Mouse (Mus musculus) forebrain, embryonic 12.5 days (tissue): ENCODE data around the gene Per2. TPM values are rescaled to one million over a fixed set of nuclear protein-coding genes. Genes with fewer than 3 reads are reported as not detected.

Source experiments
- ATAC-seq: fragments of 200-750 bp; cut with Nextera tagmentation; 2 replicates; pipeline ENCODE4 v1.8.0; 2017; ENCODE audit warnings: moderate TSS enrichment; ENCODE audit not compliant: low FRiP score
- H3K27ac ChIP-seq: fragments of 300-500 bp; sonication (generic); 2 replicates; pipeline ENCODE4 v1.5.1; 2016; ENCODE audit warnings: mild to moderate bottlenecking
- H3K27me3 ChIP-seq: fragments of 300-500 bp; sonication (generic); 2 replicates; pipeline ENCODE4 v1.6.1; 2016; ENCODE audit warnings: mild to moderate bottlenecking
- H3K36me3 ChIP-seq: fragments of 300-500 bp; sonication (generic); replicated peaks from 2 replicates; pipeline ENCODE4 v1.6.1; 2016; ENCODE audit warnings: mild to moderate bottlenecking
- H3K4me1 ChIP-seq: fragments of 300-500 bp; sonication (generic); 2 replicates; pipeline ENCODE4 v1.6.1; 2016
- H3K4me2 ChIP-seq: fragments of 300-500 bp; sonication (generic); 2 replicates; pipeline ENCODE4 v1.6.1; 2016; ENCODE audit warnings: mild to moderate bottlenecking, moderate library complexity
- H3K4me3 ChIP-seq: fragments of 300-500 bp; sonication (generic); replicated peaks from 2 replicates; pipeline ENCODE4 v1.5.1; 2016; ENCODE audit warnings: mild to moderate bottlenecking
- H3K9ac ChIP-seq: fragments of 300-500 bp; sonication (generic); 2 replicates; pipeline ENCODE4 v1.6.1; 2016; ENCODE audit warnings: mild to moderate bottlenecking
- H3K9me3 ChIP-seq: fragments of 300-500 bp; sonication (generic); 2 replicates; pipeline ENCODE4 v1.6.1; 2016
- WGBS: fragments of 180-500 bp; shearing (Covaris S2); methylation state at CpG from one replicate; pipeline ENCODE4 v1.1.7; 2016; 5-methylcytosine and 5-hydroxymethylcytosine counted together
- polyA plus RNA-seq: library from polyadenylated mRNA; unstranded; fragments of >200 nt; fragmentation: Nextera tagmentation; extraction: Ambion mirVana; gene quantifications from 2 replicates; pipeline ENCODE4 v1.2.1, GENCODE M21; 2016

The Per2 gene
- polyA plus RNA-seq, 1 experiment from 2014 or later: 3.7 TPM

DNA sequence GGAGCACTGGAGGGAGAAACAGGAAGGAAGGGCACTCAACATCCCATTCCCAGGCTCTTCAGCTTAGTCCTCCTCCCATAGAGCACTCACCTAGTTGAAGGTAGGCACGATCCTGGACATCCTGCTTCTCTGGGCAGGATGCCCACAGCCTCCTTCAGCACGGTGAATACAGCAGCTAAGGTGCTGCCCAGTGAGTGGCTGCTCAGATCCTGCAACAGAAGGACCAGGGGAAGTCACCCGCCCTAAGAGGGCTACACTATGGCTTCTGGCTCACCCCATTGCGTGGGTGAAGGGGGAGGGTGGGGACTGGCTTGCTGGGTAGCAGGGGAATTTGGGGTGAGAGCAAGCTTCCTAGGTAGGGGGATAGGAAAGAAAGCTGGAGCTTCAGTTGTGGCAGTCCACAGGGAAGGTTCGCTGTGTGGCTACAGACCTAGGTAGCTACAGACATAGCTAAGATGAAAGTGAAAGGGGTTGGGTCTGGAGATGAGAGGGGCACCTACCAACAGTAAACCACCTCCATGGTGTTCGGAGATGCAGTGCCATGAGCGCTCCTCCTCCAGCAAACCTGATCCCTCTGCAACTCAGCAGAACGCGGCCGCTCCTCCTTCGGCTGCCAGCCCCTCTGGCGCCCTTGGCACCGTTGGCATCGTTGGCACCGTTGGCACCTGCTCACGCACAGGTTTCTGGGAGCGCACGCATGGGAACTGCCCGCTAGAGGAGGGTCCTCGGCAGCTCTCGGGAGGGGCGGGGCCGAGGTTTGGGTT is 53.5 kb downstream of the Per2 start:
- Histone ChIP-seq H3K27me3 (peaks cover 13% of the 10 kb centered on the region), H3K9me3 (no peaks in the 10 kb centered on the region), H3K27ac (no peak overlapping the region), H3K4me3 (no peak overlapping the region), H3K4me1 (peaks cover 1% of the 10 kb centered on the region; the same call in 1 of the 2 replicates), H3K36me3 (no peaks in the 10 kb centered on the region), H3K4me2 (no peak overlapping the region), H3K9ac (no peak overlapping the region)
- WGBS: 63% methylated on average over 23 of the region's 23 CpGs
- ATAC-seq: no peak

GRCm38 (mm10) chr1:91404976-91405375 is 54.1 kb downstream of the Per2 start:
- Histone ChIP-seq H3K9ac (no peak overlapping the region), H3K4me2 (no peak overlapping the region), H3K4me1 (no peaks in the 10 kb centered on the region), H3K27me3 (peaks cover 13% of the 10 kb centered on the region), H3K36me3 (no peaks in the 10 kb centered on the region), H3K9me3 (no peaks in the 10 kb centered on the region), H3K27ac (no peak overlapping the region), H3K4me3 (no peak overlapping the region)
- WGBS: 42% methylated on average over 1 of the region's 1 CpGs
- no peak for ATAC-seq

DNA sequence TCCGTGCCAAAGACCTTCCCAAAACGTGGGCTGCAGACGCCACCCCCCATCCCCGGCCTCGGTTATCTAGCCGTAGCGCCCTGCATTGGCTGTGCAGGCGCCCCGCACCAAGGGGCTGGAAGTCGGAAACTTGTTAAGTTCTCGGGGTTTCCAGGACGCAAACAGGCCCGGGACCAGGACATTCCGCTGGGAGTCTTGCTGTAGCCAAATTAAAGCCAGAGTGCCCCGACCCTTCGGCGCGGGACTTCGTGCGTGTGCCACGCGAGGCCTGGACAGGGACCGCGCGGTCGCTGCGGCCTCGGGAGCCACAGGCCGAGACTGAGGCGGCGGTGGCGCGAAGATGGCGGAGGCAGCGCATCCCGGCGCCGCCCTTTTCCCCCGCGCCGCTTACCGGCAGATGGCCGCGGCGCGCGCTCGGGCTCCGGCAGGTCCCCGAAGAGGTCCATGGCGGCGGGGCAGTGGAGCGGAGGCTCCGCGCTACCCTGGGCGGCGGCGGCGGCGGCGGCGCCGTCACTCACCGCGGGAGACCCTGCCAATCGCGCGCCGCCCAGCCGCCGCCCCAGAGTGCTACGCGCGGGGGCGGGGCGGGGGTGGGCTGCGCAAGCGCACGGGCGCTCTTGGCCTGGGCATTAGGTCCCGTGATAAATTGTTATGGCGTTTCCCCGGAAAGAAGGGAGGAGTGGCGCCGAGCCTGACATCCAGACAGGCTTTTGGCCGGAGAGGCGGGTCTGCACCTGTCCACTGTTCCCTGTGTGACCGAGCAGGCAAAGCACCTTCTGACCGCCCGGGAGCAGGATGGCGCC is 60.7 kb downstream of the Per2 start, which contains the start of gene Ilkap:
Ilkap (minus strand) TSS at position 556 of the 803 bp plus-strand sequence.
- peak within 1 kb of the TSS; percentile 78 for H3K4me2 ChIP-seq
- H3K27ac ChIP-seq: peak within 1 kb of the TSS; percentile 87
- H3K4me1 ChIP-seq: peaks cover 31% of the 10 kb centered on the region
- peak; percentile 97 for ATAC-seq
- H3K9ac ChIP-seq: peak within 1 kb of the TSS; percentile 96
- peaks cover 5% of the 10 kb centered on the region; the same call in 1 of the 2 replicates for H3K27me3 ChIP-seq
- H3K4me3 ChIP-seq: peak within 1 kb of the TSS; percentile 88
- H3K9me3 ChIP-seq: no peaks in the 10 kb centered on the region
- H3K36me3 ChIP-seq: peaks cover 14% of the 10 kb centered on the region
- WGBS: under 1% methylated on average over 71 of the region's 91 CpGs

GRCm38 (mm10) chr1:91397927-91398259 is 61.2 kb downstream of the Per2 start:
- H3K4me2 ChIP-seq: peak overlapping the region; percentile 78
- peaks cover 5% of the 10 kb centered on the region; the same call in 1 of the 2 replicates for H3K27me3 ChIP-seq
- H3K36me3 ChIP-seq: peaks cover 19% of the 10 kb centered on the region
- H3K9me3 ChIP-seq: no peaks in the 10 kb centered on the region
- H3K4me1 ChIP-seq: peaks cover 31% of the 10 kb centered on the region
- peak overlapping the region; percentile 88 for H3K4me3 ChIP-seq
- H3K9ac ChIP-seq: peak overlapping the region; percentile 96
- ATAC-seq: no peak
- under 1% methylated on average over 12 of the region's 12 CpGs for WGBS
- H3K27ac ChIP-seq: peak overlapping the region; percentile 87

DNA sequence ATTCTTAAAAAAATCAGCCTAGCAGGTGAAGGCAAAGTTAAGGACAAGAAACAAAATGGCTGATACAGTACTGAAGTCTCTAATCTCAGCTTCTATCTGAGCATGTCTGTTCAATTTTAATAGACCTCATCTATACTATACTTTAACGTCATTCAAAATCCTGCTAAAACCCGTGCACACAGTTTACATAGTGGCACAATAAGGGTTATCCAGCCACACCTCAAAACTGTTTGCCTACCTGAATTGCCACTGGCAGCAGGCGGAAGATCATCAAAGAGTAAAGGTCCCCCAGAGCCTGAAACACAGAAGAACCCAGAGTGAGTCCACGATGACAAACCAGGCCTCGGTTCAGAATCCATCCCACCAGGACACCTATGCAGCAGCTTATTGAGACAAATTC is 68.8 kb downstream of the Per2 start:
- Histone ChIP-seq H3K36me3 (peaks cover 83% of the 10 kb centered on the region), H3K9ac (no peak overlapping the region), H3K4me1 (peaks cover 8% of the 10 kb centered on the region; the same call in 1 of the 2 replicates), H3K4me3 (no peak overlapping the region), H3K9me3 (no peaks in the 10 kb centered on the region), H3K27ac (no peak overlapping the region), H3K27me3 (no peaks in the 10 kb centered on the region), H3K4me2 (no peak overlapping the region)
- ATAC-seq: no peak
- 92% methylated on average over 5 of the region's 5 CpGs for WGBS

GRCm38 (mm10) chr1:91381091-91381471 is 78.0 kb downstream of the Per2 start:
- no peak for ATAC-seq
- Histone ChIP-seq H3K4me2 (no peak overlapping the region), H3K27me3 (no peaks in the 10 kb centered on the region), H3K9ac (no peak overlapping the region), H3K9me3 (no peaks in the 10 kb centered on the region), H3K4me1 (no peaks in the 10 kb centered on the region), H3K4me3 (no peak overlapping the region), H3K27ac (no peak overlapping the region), H3K36me3 (peaks cover 94% of the 10 kb centered on the region)
- 95% methylated on average over 4 of the region's 4 CpGs for WGBS

GRCm38 (mm10) chr1:91380453-91381090 is 78.6 kb downstream of the Per2 start:
- peaks cover 95% of the 10 kb centered on the region for H3K36me3 ChIP-seq
- WGBS: 63% methylated on average over 7 of the region's 7 CpGs
- H3K27ac ChIP-seq: no peak overlapping the region
- 0 out of 2 replicates have a peak, but pooled peaks have one; percentile 4 for ATAC-seq
- H3K27me3 ChIP-seq: no peaks in the 10 kb centered on the region
- no peak overlapping the region for H3K9ac ChIP-seq
- H3K4me2 ChIP-seq: no peak overlapping the region
- no peak overlapping the region for H3K4me3 ChIP-seq
- H3K9me3 ChIP-seq: no peaks in the 10 kb centered on the region
- no peaks in the 10 kb centered on the region for H3K4me1 ChIP-seq

DNA sequence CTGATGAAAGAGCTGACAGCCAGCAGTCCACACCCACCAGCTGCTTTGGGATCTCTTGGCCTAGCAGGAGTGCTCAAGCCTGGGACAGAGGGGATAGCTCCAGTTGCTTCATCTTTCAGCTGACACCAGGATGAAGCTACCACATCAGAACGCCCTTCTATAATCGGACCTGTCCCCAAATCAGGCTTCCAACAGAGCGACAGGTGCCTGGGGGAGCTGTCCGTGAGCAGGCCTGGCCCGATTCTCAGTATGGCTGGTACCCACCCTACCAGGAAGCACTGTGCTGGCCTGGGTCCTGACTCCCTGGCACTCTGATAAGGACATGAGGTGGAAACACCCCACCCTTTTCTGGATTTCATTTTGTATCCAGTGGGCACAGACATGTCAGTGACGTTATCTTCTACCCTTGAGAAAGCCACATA is 85.7 kb downstream of the Per2 start:
- Histone ChIP-seq H3K27ac (no peak overlapping the region), H3K9me3 (no peaks in the 10 kb centered on the region), H3K27me3 (no peaks in the 10 kb centered on the region), H3K4me1 (no peaks in the 10 kb centered on the region), H3K4me3 (no peak overlapping the region), H3K9ac (no peak overlapping the region), H3K4me2 (no peak overlapping the region), H3K36me3 (peaks cover 88% of the 10 kb centered on the region)
- WGBS: 95% methylated on average over 6 of the region's 6 CpGs
- no peak for ATAC-seq

- peaks cover 12% of the 10 kb centered on the region for H3K4me1 ChIP-seq
- ATAC-seq: no peak
- peaks cover 23% of the 10 kb centered on the region for H3K27me3 ChIP-seq
- H3K9ac ChIP-seq: no peak overlapping the region
- H3K4me2 ChIP-seq: no peak overlapping the region
- no peak overlapping the region for H3K4me3 ChIP-seq
- no peaks in the 10 kb centered on the region for H3K9me3 ChIP-seq
- H3K36me3 ChIP-seq: peaks cover 54% of the 10 kb centered on the region
- WGBS: 90% methylated on average over 23 of the region's 23 CpGs
- H3K27ac ChIP-seq: no peak overlapping the region
These were observed 89.1 kb downstream of the Per2 start for GRCm38 (mm10) chr1:91370055-91370454.

GRCm38 (mm10) chr1:91369408-91369807 is 89.7 kb downstream of the Per2 start:
- H3K9ac ChIP-seq: no peak overlapping the region
- H3K4me3 ChIP-seq: no peak overlapping the region
- H3K27me3 ChIP-seq: peaks cover 25% of the 10 kb centered on the region
- H3K27ac ChIP-seq: 0 out of 2 replicates have a peak overlapping the region, but pooled peaks have one; percentile 19
- ATAC-seq: no peak
- H3K4me2 ChIP-seq: no peak overlapping the region
- peaks cover 12% of the 10 kb centered on the region for H3K4me1 ChIP-seq
- no peaks in the 10 kb centered on the region for H3K9me3 ChIP-seq
- WGBS: 77% methylated on average over 4 of the region's 4 CpGs
- peaks cover 47% of the 10 kb centered on the region for H3K36me3 ChIP-seq

DNA sequence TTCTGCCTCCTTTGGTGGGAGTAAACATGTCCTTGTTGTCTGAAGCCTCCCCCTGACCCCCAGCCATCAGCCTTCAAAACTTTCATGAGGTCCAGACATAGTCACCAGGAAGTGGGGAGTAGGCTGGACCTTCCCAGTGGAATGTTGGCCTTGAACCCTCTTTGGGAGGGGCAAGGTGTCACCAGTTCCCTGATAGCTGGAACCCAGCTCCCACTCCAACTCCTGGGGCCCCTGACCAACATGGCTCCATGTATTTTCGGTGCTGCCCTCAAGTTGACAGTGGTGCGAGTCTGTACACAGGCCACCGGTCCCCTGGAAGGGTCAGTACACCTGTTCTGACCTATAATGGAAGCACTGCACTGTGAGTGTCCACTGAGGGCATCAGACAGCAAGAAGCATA is 91.8 kb downstream of the Per2 start:
- Histone ChIP-seq H3K27me3 (peaks cover 25% of the 10 kb centered on the region), H3K9me3 (no peaks in the 10 kb centered on the region), H3K4me3 (no peak overlapping the region), H3K4me2 (no peak overlapping the region), H3K27ac (no peak overlapping the region), H3K4me1 (peaks cover 12% of the 10 kb centered on the region), H3K36me3 (peaks cover 26% of the 10 kb centered on the region), H3K9ac (no peak overlapping the region)
- ATAC-seq: no peak
- WGBS: 93% methylated on average over 3 of the region's 3 CpGs
